Mouse (Mus musculus): ENCODE data around the gene Defb19. TPM values are rescaled to one million over a fixed set of nuclear protein-coding genes. Genes with fewer than 3 reads are reported as not detected.

Gene Defb19
- total RNA-seq (2014; rRNA removed), result not detected in 2 replicates
- not detected in 2 replicates for polyA plus RNA-seq (2015; fragmentation: Nextera tagmentation; extraction: Ambion mirVana)

DNA sequence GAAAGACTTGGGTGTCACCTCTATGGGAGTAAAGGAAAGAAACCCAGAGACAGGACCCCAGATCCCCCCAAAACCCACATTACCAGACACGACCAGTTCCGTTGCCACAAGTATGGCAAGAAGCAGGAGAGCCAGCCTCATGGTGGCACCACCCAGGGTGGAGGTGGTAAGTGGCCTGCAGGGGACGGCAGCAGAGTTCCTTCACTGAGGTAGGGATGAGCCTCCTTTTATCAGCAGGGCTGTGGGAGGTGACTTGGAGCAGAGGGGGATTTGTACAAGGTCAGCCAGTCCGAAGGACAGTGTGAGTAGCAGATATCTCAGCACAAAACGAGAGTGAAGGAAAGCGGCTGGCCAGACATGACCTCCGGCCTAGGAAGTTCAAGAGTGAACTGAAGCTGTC lies at the start of gene Defb19:
Defb19 (minus strand) TSS at position 206 of the 400 bp plus-strand sequence.
- no peaks in the 10 kb centered on the region for H3K9me3 ChIP-seq (ENCODE audit: low read length)
- DNase-seq (no peak), ATAC-seq (no peak)
- H3K4me2 ChIP-seq (ENCODE audit: low read depth), result no peak within 1 kb of the TSS
- WGBS, result 75% methylated on average over 7 of the region's 7 CpGs
- no peaks in the 10 kb centered on the region for H3K4me1 ChIP-seq (ENCODE audit: insufficient read depth)
- no peak for TF ChIP-seq CTCF (IDR thresholded peaks at IDR 0.05; ENCODE audit: low read depth)
- H3K4me3 ChIP-seq (ENCODE audit: low read depth, low read length), result no peak within 1 kb of the TSS
- H3K27ac ChIP-seq (ENCODE audit: low read depth, low read length), result no peak within 1 kb of the TSS
- H3K9ac ChIP-seq, result no peak within 1 kb of the TSS
- H3K36me3 ChIP-seq (ENCODE audit: insufficient read depth), result no peaks in the 10 kb centered on the region
- no peaks in the 10 kb centered on the region for H3K27me3 ChIP-seq (ENCODE audit: insufficient read depth, low read length)

DNA sequence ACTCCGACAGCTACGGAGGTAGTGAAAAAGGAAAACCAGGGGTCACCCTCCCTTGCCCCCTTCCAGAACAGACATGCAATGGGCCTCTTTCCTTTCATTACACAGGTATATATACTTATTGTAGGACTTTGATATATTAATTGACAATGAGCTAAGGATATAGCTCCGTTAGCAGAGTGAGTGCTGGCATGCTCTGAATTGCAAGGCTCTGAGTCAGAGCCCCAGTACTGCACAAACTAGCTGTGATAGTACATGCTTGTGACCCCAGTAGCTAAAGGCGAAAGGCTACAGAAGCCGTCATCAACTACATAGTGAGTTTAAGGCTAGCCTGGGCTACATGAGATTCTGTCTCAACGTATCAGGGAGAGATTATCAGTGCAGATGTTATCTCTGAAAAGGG lies 49.8 kb upstream of the Defb19 start:
- Histone ChIP-seq H3K9ac (no peak overlapping the region), H3K27ac (ENCODE audit: low read depth, low read length) (no peak overlapping the region), H3K27me3 (ENCODE audit: insufficient read depth, low read length) (peaks cover 26% of the 10 kb centered on the region), H3K4me2 (ENCODE audit: low read depth) (no peak overlapping the region), H3K9me3 (ENCODE audit: low read length) (no peaks in the 10 kb centered on the region), H3K4me3 (ENCODE audit: low read depth, low read length) (no peak overlapping the region), H3K36me3 (ENCODE audit: insufficient read depth) (no peaks in the 10 kb centered on the region), H3K4me1 (ENCODE audit: insufficient read depth) (peaks cover 10% of the 10 kb centered on the region; the same call in 1 of the 2 replicates)
- TF ChIP-seq CTCF (IDR thresholded peaks at IDR 0.05; ENCODE audit: low read depth), result no peak
- ATAC-seq (no peak), DNase-seq (no peak)
- 90% methylated on average over 6 of the region's 6 CpGs for WGBS

DNA sequence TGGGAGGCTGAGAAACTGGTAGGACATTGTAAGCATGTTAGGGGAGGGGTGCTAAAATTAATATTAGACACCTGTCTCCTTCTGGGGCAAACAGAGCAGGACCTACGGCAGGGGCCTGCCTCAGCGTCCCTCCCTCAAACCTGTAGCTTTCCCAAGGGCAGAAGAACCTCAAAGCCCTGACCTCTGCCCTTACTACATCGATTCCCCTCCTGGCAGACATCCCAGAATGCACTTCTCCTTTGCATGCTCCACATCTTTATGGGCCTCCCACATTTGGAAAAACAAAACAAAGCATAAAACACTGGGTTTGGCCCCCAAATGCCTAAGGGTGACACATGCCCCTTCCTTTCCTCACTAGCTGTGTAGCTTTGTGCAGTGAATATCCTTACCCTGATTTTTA lies 49.1 kb upstream of the Defb19 start:
- no peaks in the 10 kb centered on the region for H3K9me3 ChIP-seq (ENCODE audit: low read length)
- TF ChIP-seq CTCF (IDR thresholded peaks at IDR 0.05; ENCODE audit: low read depth), result no peak
- whole genome bisulfite sequencing, result 59% methylated on average over 3 of the region's 3 CpGs
- no peaks in the 10 kb centered on the region for H3K36me3 ChIP-seq (ENCODE audit: insufficient read depth)
- no peak overlapping the region for H3K27ac ChIP-seq (ENCODE audit: low read depth, low read length)
- H3K4me3 ChIP-seq (ENCODE audit: low read depth, low read length), result no peak overlapping the region
- H3K9ac ChIP-seq, result no peak overlapping the region
- no peak for ATAC-seq
- no peak for DNase-seq
- H3K27me3 ChIP-seq (ENCODE audit: insufficient read depth, low read length), result peaks cover 26% of the 10 kb centered on the region
- no peak overlapping the region for H3K4me2 ChIP-seq (ENCODE audit: low read depth)
- H3K4me1 ChIP-seq (ENCODE audit: insufficient read depth), result peaks cover 10% of the 10 kb centered on the region; the same call in 1 of the 2 replicates

DNA sequence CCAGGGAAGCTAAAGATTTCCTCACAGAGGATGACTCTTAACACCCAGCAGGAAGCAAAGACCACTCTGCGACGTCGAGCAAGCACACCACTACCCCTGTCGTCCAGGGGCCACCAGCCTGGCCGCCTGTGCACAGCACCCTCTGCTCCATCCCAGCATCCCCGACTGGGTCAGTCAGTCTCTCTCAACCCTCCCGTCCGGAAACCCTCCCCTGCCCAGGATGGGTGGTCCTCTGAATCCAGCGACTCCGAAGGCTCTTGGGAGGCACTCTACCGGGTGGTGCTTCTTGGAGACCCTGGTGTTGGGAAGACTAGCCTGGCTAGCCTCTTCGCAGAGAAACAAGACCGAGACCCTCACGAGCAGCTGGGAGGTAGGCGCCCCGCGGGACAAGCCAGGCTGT lies 48.0 kb upstream of the Defb19 start:
- 45% methylated on average over 17 of the region's 17 CpGs for WGBS
- no peak overlapping the region for H3K4me3 ChIP-seq (ENCODE audit: low read depth, low read length)
- H3K36me3 ChIP-seq (ENCODE audit: insufficient read depth), result no peaks in the 10 kb centered on the region
- DNase-seq (no peak), ATAC-seq (no peak)
- TF ChIP-seq CTCF (IDR thresholded peaks at IDR 0.05; ENCODE audit: low read depth), result no peak
- H3K27me3 ChIP-seq (ENCODE audit: insufficient read depth, low read length), result peaks cover 26% of the 10 kb centered on the region
- no peaks in the 10 kb centered on the region for H3K9me3 ChIP-seq (ENCODE audit: low read length)
- H3K9ac ChIP-seq, result no peak overlapping the region
- no peak overlapping the region for H3K27ac ChIP-seq (ENCODE audit: low read depth, low read length)
- peaks cover 10% of the 10 kb centered on the region; the same call in 1 of the 2 replicates for H3K4me1 ChIP-seq (ENCODE audit: insufficient read depth)
- H3K4me2 ChIP-seq (ENCODE audit: low read depth), result no peak overlapping the region

DNA sequence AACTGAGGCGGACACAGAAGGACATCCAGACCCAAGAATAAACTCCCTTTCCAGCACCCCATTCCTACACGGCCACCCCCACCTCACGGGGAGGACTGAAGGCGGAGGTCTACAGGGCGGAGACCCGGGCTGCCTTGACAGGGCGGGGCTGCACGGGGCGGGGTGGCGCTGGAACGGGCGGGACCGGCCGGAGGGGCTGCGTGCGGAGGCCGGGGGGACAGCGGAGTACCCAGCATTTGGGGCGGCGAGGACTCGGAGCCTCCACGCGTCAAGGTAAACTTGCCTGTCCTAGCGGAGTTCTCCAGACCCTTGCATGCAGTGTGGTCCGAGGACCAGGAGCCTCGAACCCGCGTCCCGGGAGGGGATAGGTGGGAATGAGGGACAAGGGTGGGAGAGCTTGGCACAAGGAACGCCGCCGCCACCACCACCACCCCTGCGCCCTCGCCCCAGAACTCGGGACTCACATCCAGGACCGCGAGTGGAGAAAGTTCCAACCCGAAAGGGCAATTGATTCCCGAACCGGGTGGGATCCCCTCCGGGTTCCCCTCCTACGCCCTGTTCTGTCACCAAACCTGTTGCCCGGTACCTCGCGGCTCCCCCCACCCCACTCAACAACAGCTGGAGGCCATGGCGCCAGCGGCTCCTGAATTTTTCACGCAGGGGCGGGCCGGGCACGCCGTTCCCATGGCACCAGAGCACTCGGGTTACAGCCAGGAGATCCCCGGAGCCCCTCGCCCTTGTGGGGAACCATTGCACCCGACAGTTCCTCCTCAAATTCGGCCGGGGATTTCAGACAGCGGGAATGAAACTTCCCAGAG lies 46.9 kb upstream of the Defb19 start, which contains the start of gene Rem1:
Rem1 (plus strand) TSS at position 178 of the 818 bp plus-strand sequence.
- DNase-seq, result no peak
- no peaks in the 10 kb centered on the region for H3K9me3 ChIP-seq (ENCODE audit: low read length)
- H3K4me3 ChIP-seq (ENCODE audit: low read depth, low read length), result peak within 1 kb of the TSS; percentile 28
- peak within 1 kb of the TSS; percentile 33 for H3K9ac ChIP-seq
- peak within 1 kb of the TSS; percentile 55 for H3K4me2 ChIP-seq (ENCODE audit: low read depth)
- no peaks in the 10 kb centered on the region for H3K36me3 ChIP-seq (ENCODE audit: insufficient read depth)
- H3K27me3 ChIP-seq (ENCODE audit: insufficient read depth, low read length), result peaks cover 26% of the 10 kb centered on the region
- peak; percentile 53; the same call in 1 of the 2 replicates for ATAC-seq
- H3K27ac ChIP-seq (ENCODE audit: low read depth, low read length), result no peak within 1 kb of the TSS
- peaks cover 10% of the 10 kb centered on the region; the same call in 1 of the 2 replicates for H3K4me1 ChIP-seq (ENCODE audit: insufficient read depth)
- TF ChIP-seq CTCF (IDR thresholded peaks at IDR 0.05; ENCODE audit: low read depth), result no peak
- WGBS, result 3% methylated on average over 58 of the region's 59 CpGs

DNA sequence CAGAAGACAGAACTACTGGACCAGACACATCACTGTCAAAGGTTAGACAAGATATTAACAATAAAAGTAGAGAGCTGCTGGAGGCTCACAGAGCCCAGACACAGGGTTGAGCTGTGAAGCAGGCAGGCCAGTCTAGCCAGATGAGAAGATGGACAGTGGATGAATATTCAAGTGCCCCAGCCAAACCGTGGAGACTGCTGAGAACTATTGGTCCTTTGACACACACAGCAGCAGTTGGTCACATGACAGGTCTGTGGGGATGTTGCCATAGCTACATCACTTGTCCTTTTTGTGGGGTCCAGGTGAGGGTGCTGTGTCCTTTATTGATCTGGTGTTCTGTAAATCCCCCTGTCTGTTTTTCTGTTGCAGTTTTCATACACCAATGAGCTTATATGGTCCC lies 45.1 kb upstream of the Defb19 start:
- 7% methylated on average over 1 of the region's 1 CpGs for WGBS
- H3K9me3 ChIP-seq (ENCODE audit: low read length), result no peaks in the 10 kb centered on the region
- H3K4me2 ChIP-seq (ENCODE audit: low read depth), result no peak overlapping the region
- no peak overlapping the region for H3K27ac ChIP-seq (ENCODE audit: low read depth, low read length)
- H3K36me3 ChIP-seq (ENCODE audit: insufficient read depth), result no peaks in the 10 kb centered on the region
- ATAC-seq, result peak; percentile 50
- peaks cover 26% of the 10 kb centered on the region for H3K27me3 ChIP-seq (ENCODE audit: insufficient read depth, low read length)
- TF ChIP-seq CTCF (IDR thresholded peaks at IDR 0.05; ENCODE audit: low read depth), result no peak
- H3K9ac ChIP-seq, result no peak overlapping the region
- H3K4me3 ChIP-seq (ENCODE audit: low read depth, low read length), result no peak overlapping the region
- DNase-seq, result no peak
- H3K4me1 ChIP-seq (ENCODE audit: insufficient read depth), result peaks cover 10% of the 10 kb centered on the region; the same call in 1 of the 2 replicates

DNA sequence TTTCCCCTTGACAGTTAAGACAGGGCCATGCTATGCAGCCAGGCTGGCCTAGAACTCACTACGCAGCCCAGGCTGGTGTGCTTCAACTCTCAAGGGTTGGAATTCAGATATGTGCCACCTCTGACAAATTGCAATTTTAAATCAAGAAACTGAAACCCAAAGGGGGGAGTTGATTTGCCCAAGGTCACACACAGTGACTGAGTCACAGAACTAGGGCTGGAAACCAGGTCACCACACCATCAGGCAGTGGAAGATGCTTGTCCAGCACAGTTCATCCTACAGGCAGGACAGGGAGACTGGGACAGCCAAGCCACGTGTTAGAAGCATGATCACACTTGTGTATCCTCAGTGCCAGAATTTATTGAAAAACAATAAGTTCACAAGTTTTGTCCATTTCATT lies 44.5 kb upstream of the Defb19 start:
- 78% methylated on average over 2 of the region's 2 CpGs for WGBS

More for the DNA sequence above, 44.5 kb upstream of the Defb19 start:
- H3K27ac ChIP-seq (ENCODE audit: low read depth, low read length), result no peak overlapping the region
- no peak overlapping the region for H3K4me3 ChIP-seq (ENCODE audit: low read depth, low read length)
- H3K4me2 ChIP-seq (ENCODE audit: low read depth), result no peak overlapping the region
- H3K9ac ChIP-seq, result no peak overlapping the region
- H3K36me3 ChIP-seq (ENCODE audit: insufficient read depth), result no peaks in the 10 kb centered on the region
- peaks cover 26% of the 10 kb centered on the region for H3K27me3 ChIP-seq (ENCODE audit: insufficient read depth, low read length)
- ATAC-seq, result no peak
- peaks cover 10% of the 10 kb centered on the region; the same call in 1 of the 2 replicates for H3K4me1 ChIP-seq (ENCODE audit: insufficient read depth)
- TF ChIP-seq CTCF (IDR thresholded peaks at IDR 0.05; ENCODE audit: low read depth), result no peak
- DNase-seq, result no peak
- H3K9me3 ChIP-seq (ENCODE audit: low read length), result no peaks in the 10 kb centered on the region
